Mouse (Mus musculus): ENCODE results near the gene Ggt1. TPM values are rescaled to one million over a fixed set of nuclear protein-coding genes. Genes with fewer than 3 reads are reported as not detected.
A peak's percentile ranks its signal among the peaks of the same experiment; 100 is the strongest.

Ggt1 gene
- 27.7 and 40.9 TPM in 2 replicates for polyA plus RNA-seq (2015; fragmentation: Nextera tagmentation; extraction: Ambion mirVana)

DNA sequence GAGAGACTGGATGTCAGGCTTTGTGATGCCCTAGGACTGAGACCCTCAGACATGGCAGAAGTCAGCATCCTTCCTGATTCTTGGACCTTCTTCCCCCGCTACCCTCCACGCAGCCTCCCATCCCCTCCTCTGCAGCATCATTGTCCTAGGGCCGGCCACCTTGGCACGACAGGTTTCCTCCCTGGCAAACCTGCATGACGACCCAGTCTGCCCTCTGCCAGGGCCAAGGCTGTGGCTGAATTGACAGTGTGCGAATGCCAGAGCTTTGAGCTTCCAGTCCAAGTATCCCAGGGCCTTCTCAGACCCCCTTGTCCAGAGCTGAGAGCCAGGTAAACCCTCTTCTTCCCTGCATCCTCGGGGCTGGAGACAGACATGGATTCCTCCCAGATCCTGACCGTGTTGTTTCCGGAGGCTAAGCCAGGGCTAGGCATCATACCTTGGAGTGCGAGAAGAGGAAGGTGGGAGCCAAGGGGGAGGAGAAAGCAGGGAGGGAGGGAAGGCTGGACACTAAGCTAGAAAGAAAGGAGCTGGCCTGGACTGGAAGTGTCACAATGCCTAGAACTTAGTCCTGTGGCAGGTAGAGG, at the start of gene Ggt1:
TSS of gene Ggt1 (plus strand) at position 534 of the 584 bp plus-strand sequence.
- Histone ChIP-seq H3K27me3 (ENCODE audit: control insufficient read depth, insufficient read depth, low read depth, low read length) (peaks cover 40% of the 10 kb centered on the region), H3K4me2 (ENCODE audit: low read depth, low read length) (no peak within 1 kb of the TSS)

DNA sequence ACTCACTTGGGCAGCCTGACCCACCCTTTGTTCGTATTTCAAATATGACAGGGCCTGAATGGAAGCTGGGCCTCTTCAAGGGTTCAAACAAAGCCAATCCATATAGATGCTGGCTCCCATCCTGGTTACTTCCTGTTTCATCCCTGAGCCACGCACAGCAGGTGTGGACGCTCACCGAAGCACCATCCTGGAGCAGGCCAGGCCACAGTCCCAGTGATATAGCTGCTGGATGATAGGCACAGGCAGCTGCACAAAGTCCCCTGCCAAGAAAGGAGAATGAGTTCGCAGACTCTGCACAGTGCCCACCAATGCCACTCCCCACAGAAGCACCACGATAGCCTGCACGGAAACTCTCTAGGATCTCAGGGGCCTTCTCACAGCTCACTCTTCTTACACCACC, 49.5 kb upstream of the Ggt1 start:
- Histone ChIP-seq H3K4me2 (ENCODE audit: low read depth, low read length) (no peak overlapping the region), H3K4me1 (ENCODE audit: control insufficient read depth, low read depth, low read length) (peaks cover 23% of the 10 kb centered on the region), H3K27ac (ENCODE audit: low read length) (no peak overlapping the region), H3K9me3 (replicated peaks; ENCODE audit: control insufficient read depth, low read length) (no peaks in the 10 kb centered on the region), H3K36me3 (ENCODE audit: control insufficient read depth, insufficient read depth) (peaks cover 56% of the 10 kb centered on the region), H3K4me3 (ENCODE audit: low read depth, low read length) (no peak overlapping the region), H3K9ac (ENCODE audit: low read depth, low read length) (no peak overlapping the region), H3K27me3 (ENCODE audit: control insufficient read depth, insufficient read depth, low read depth, low read length) (no peaks in the 10 kb centered on the region)
- 94% methylated on average over 7 of the region's 7 CpGs for WGBS (ENCODE audit: insufficient replicate concordance)
- no peak for ATAC-seq (ENCODE audit: low read depth)

More for the DNA sequence above, at the start of gene Ggt1:
- H3K9me3 ChIP-seq (replicated peaks; ENCODE audit: control insufficient read depth, low read length): no peaks in the 10 kb centered on the region
- H3K9ac ChIP-seq (ENCODE audit: low read depth, low read length): no peak within 1 kb of the TSS
- no peaks in the 10 kb centered on the region for H3K36me3 ChIP-seq (ENCODE audit: control insufficient read depth, insufficient read depth)
- no peak within 1 kb of the TSS for H3K4me3 ChIP-seq (ENCODE audit: low read depth, low read length)
- no peak within 1 kb of the TSS for H3K27ac ChIP-seq (ENCODE audit: low read length)
- ATAC-seq (ENCODE audit: low read depth): no peak
- WGBS (ENCODE audit: insufficient replicate concordance): 36% methylated on average over 10 of the region's 10 CpGs
- peaks cover 13% of the 10 kb centered on the region for H3K4me1 ChIP-seq (ENCODE audit: control insufficient read depth, low read depth, low read length)

DNA sequence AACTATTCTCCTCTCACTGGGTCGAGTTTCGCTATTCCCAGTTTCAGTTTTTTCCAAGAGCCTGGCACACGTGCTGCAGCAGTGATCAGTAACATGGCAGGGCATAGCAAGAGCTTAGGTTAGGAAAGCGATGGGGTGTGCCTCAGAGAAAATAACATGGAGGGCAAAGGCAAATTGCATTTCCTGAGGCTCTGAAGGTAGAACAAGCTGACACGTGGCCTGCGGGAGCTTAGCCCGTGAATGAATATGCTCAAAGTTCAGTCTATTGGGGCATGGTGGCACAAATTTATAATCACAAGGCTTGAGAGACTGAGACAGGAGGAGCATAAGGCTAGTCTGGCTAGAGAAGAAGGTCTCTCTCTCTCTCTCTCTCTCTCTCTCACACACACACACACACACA, 48.6 kb upstream of the Ggt1 start:
- no peak overlapping the region for H3K4me3 ChIP-seq (ENCODE audit: low read depth, low read length)
- peaks cover 47% of the 10 kb centered on the region for H3K36me3 ChIP-seq (ENCODE audit: control insufficient read depth, insufficient read depth)
- H3K27ac ChIP-seq (ENCODE audit: low read length): no peak overlapping the region
- no peaks in the 10 kb centered on the region for H3K27me3 ChIP-seq (ENCODE audit: control insufficient read depth, insufficient read depth, low read depth, low read length)
- H3K9me3 ChIP-seq (replicated peaks; ENCODE audit: control insufficient read depth, low read length): no peaks in the 10 kb centered on the region
- peaks cover 23% of the 10 kb centered on the region for H3K4me1 ChIP-seq (ENCODE audit: control insufficient read depth, low read depth, low read length)
- ATAC-seq (ENCODE audit: low read depth): no peak
- WGBS (ENCODE audit: insufficient replicate concordance): 85% methylated on average over 7 of the region's 7 CpGs
- H3K4me2 ChIP-seq (ENCODE audit: low read depth, low read length): no peak overlapping the region
- no peak overlapping the region for H3K9ac ChIP-seq (ENCODE audit: low read depth, low read length)

DNA sequence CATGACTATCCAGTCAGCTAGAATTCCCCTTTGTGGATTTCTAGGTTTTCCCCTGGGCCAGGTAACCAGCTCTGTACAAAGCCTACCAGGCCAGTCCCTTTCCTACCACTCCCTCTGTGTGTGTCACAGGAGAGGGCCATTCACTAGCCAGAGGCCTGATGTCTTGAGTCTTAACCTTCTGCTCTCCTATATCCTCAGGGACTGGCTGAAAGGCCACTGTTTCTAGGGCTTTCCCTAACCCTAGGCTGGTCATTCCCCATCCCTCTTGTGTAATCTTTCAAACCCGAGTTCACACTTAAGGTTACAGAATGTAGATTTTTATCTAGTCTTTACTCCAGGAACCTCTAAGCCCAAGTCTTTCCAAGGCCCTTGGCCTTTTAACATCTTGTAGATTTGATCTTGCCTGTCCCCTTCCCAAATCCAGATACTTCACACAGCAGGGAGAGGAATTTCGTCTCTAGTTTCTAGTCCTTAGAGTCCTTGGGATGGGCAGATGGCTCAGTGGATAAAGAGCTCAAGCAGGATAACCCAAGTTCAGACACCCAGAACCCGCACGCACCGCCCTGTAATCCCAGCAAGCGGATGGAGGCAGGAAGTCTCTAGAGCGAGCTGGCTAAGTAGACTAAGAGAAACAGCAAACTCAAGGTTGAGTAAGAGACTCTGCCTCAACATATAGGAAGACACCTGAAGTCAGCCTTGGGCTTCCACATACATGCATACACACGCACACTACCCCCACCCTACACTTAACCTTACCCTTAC, 47.9 kb upstream of the Ggt1 start:
- WGBS (ENCODE audit: insufficient replicate concordance): 66% methylated on average over 8 of the region's 8 CpGs
- Histone ChIP-seq H3K9ac (ENCODE audit: low read depth, low read length) (peak overlapping the region; percentile 98), H3K4me2 (ENCODE audit: low read depth, low read length) (peak overlapping the region; percentile 82), H3K9me3 (replicated peaks; ENCODE audit: control insufficient read depth, low read length) (no peaks in the 10 kb centered on the region), H3K4me1 (ENCODE audit: control insufficient read depth, low read depth, low read length) (peaks cover 26% of the 10 kb centered on the region), H3K36me3 (ENCODE audit: control insufficient read depth, insufficient read depth) (peaks cover 40% of the 10 kb centered on the region), H3K27ac (ENCODE audit: low read length) (peak overlapping the region; percentile 98), H3K4me3 (ENCODE audit: low read depth, low read length) (peak overlapping the region; percentile 94), H3K27me3 (ENCODE audit: control insufficient read depth, insufficient read depth, low read depth, low read length) (no peaks in the 10 kb centered on the region)
- no peak for ATAC-seq (ENCODE audit: low read depth)

DNA sequence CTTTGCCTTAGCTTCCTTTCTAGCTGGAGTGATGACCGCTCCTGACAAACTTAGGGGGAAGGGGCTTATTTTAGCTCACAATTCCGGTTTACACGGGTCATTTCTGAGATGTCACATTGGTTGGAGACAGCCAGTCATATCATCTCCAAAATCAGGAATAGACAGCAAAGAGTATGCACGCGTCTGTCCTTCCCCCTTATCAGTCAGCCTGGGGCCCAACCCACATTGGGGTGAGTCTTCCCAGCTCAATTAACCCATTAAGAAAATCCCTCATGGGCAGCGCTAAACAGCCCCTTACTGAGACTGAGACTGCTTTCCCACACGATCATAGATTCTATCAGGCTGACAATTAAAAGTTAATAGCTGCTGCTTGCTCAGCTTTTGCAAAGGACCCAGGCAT, 47.0 kb upstream of the Ggt1 start:
- 12% methylated on average over 7 of the region's 7 CpGs for WGBS (ENCODE audit: insufficient replicate concordance)
- Histone ChIP-seq H3K4me2 (ENCODE audit: low read depth, low read length) (peak overlapping the region; percentile 82), H3K36me3 (ENCODE audit: control insufficient read depth, insufficient read depth) (peaks cover 31% of the 10 kb centered on the region), H3K9ac (ENCODE audit: low read depth, low read length) (peak overlapping the region; percentile 98), H3K27ac (ENCODE audit: low read length) (peak overlapping the region; percentile 98), H3K9me3 (replicated peaks; ENCODE audit: control insufficient read depth, low read length) (no peaks in the 10 kb centered on the region), H3K4me3 (ENCODE audit: low read depth, low read length) (peak overlapping the region; percentile 94), H3K27me3 (ENCODE audit: control insufficient read depth, insufficient read depth, low read depth, low read length) (no peaks in the 10 kb centered on the region), H3K4me1 (ENCODE audit: control insufficient read depth, low read depth, low read length) (peaks cover 34% of the 10 kb centered on the region)
- ATAC-seq (ENCODE audit: low read depth): peak; percentile 4; the same call in 1 of the 2 replicates

DNA sequence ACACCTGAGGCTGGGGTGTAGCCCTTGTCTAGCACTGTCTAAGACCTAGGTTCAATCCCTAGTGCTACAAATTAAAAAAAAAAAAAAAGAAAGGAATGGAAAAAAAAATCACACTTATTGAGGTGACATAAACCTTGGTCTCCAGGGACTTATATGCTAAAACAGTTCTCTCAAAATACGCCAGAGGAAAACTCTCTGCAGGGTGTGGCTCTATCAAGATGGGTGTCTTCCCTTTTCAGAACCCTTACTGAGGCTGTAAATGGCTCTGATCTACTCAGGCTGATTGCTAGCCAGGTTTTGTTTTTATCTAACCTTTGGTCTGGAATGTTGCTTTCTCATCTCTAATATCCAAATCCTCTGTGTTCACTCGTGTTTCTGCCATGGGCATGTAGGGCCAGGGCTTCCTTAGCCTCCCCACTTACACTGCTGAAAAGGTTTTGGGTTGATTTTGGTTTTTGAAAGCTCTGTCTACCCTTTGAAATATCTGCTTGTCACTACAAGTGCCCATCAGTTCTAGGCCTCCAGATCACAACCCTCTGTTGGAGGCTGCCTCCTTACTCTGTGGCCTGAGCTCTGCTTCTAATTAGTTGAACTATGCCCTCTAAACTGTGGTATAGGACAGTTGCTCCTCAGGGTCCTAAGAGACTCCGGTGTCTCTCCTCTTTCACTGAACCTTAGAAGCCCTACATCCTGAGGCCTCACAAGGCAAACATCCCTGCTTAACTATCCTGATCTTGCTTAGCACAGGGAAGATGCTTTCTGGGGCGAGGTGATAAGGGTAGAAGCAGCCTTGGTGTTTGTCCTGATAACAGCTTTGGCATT, 46.0 kb upstream of the Ggt1 start:
- peak overlapping the region; percentile 82 for H3K4me2 ChIP-seq (ENCODE audit: low read depth, low read length)
- no peaks in the 10 kb centered on the region for H3K27me3 ChIP-seq (ENCODE audit: control insufficient read depth, insufficient read depth, low read depth, low read length)
- peak overlapping the region; percentile 98 for H3K27ac ChIP-seq (ENCODE audit: low read length)
- WGBS (ENCODE audit: insufficient replicate concordance): 14% methylated on average over 4 of the region's 4 CpGs
- no peaks in the 10 kb centered on the region for H3K9me3 ChIP-seq (replicated peaks; ENCODE audit: control insufficient read depth, low read length)
- H3K4me3 ChIP-seq (ENCODE audit: low read depth, low read length): peak overlapping the region; percentile 94
- ATAC-seq (ENCODE audit: low read depth): peak; percentile 62
- H3K36me3 ChIP-seq (ENCODE audit: control insufficient read depth, insufficient read depth): peaks cover 22% of the 10 kb centered on the region
- H3K4me1 ChIP-seq (ENCODE audit: control insufficient read depth, low read depth, low read length): peaks cover 37% of the 10 kb centered on the region
- peak overlapping the region; percentile 98 for H3K9ac ChIP-seq (ENCODE audit: low read depth, low read length)

DNA sequence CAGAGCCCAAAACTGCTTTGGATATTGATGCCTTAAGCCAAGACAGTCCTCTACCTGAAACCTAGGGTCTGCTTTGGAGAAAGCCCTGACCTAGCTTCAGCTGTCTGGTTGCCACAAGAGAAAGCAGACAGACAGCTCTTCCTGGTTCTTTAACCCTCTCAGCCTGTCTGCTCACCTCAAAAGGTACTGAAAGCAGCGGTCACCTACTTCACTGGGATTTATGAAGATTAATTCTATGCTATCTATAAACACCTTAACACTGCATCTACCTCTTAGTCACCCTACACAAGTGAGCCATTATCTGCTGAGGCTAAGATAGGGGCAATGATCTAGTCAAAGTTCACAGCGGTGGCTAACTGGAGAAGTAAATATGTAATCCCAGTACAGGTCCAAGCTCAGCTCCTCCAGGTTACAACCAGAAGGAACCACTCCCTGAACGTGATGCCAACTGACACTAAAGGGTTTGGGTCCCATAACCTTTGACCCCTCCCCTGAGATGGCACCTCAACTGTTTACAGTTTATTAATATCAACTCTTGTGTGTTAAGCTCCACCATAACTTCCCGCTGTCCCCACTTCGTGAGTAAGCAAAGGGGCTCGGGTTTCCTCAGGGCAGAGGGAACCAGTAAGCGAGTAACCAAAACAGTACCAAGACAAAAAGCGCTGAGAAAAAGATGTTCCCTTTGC, 45.2 kb upstream of the Ggt1 start:
- WGBS (ENCODE audit: insufficient replicate concordance): 6% methylated on average over 8 of the region's 8 CpGs
- Histone ChIP-seq H3K4me3 (ENCODE audit: low read depth, low read length) (peak overlapping the region; percentile 94), H3K27me3 (ENCODE audit: control insufficient read depth, insufficient read depth, low read depth, low read length) (no peaks in the 10 kb centered on the region), H3K9ac (ENCODE audit: low read depth, low read length) (peak overlapping the region; percentile 98), H3K9me3 (replicated peaks; ENCODE audit: control insufficient read depth, low read length) (no peaks in the 10 kb centered on the region), H3K4me1 (ENCODE audit: control insufficient read depth, low read depth, low read length) (peaks cover 44% of the 10 kb centered on the region), H3K4me2 (ENCODE audit: low read depth, low read length) (peak overlapping the region; percentile 82), H3K27ac (ENCODE audit: low read length) (peak overlapping the region; percentile 98), H3K36me3 (ENCODE audit: control insufficient read depth, insufficient read depth) (peaks cover 19% of the 10 kb centered on the region)
- 0 out of 2 replicates have a peak, but pooled peaks have one; percentile 2 for ATAC-seq (ENCODE audit: low read depth)

DNA sequence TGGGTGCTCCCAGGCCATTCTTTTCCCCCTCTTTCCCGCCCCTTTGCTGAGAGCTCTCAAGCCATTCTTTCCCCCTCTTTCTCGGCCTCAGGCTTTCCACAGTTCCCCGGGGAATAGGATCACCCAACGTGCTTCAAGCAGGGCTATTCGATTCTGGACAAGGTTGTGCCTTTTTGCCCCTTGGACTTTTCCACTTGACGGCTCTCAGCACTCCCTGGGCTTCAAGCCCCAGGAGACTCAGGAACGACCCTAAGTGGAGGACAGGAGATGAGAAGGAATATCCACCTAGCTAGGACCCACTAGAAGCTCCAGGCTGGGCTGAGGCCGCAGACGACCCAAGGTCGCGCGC, 44.7 kb upstream of the Ggt1 start:
- no peak for ATAC-seq (ENCODE audit: low read depth)
- Histone ChIP-seq H3K27ac (ENCODE audit: low read length) (peak overlapping the region; percentile 98), H3K4me3 (ENCODE audit: low read depth, low read length) (peak overlapping the region; percentile 94), H3K36me3 (ENCODE audit: control insufficient read depth, insufficient read depth) (peaks cover 14% of the 10 kb centered on the region), H3K4me2 (ENCODE audit: low read depth, low read length) (peak overlapping the region; percentile 82), H3K27me3 (ENCODE audit: control insufficient read depth, insufficient read depth, low read depth, low read length) (no peaks in the 10 kb centered on the region), H3K4me1 (ENCODE audit: control insufficient read depth, low read depth, low read length) (peaks cover 44% of the 10 kb centered on the region), H3K9ac (ENCODE audit: low read depth, low read length) (peak overlapping the region; percentile 98), H3K9me3 (replicated peaks; ENCODE audit: control insufficient read depth, low read length) (no peaks in the 10 kb centered on the region)
- under 1% methylated on average over 12 of the region's 12 CpGs for WGBS (ENCODE audit: insufficient replicate concordance)
